Mouse (Mus musculus): ENCODE measurements at regions not wholly inside any gene's neighbourhood (a gene's known extent, or its start where the extent isn't known, plus 50 kb on each side); places are given as distances from the start of the nearest gene placed in this dataset.

DNA sequence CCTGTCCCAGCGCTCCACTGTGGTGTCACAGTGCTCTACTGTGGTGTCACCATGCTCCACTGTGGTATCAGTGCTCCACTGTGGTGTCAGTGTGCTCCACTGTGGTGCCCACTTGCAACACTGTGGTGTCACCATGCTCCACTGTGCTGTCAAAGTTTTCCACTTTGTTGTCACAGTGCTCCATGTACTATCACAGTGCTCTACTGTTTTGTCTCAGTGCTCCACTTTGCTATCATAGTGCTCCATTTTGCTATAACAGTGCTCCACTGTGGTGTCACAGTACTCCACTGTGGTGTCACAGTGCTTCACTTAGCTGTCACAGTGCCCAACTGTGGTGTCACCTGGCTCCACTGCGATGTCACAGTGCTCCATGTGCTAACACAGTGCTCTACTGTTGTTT, 72.0 kb upstream of the Trpm1 start:
- TF ChIP-seq CTCF (IDR thresholded peaks at IDR 0.05; ENCODE audit: borderline replicate concordance, control insufficient read depth, extremely low read depth, insufficient read depth, low read length, poor library complexity) (no peak), POLR2A (IDR thresholded peaks at IDR 0.05; ENCODE audit: control insufficient read depth, extremely low read depth, insufficient read depth, low read length, poor library complexity) (no peak)
